Mouse (Mus musculus) neural tube, embryonic 11.5 days (tissue): ENCODE results near the gene Hlcs. TPM values are rescaled to one million over a fixed set of nuclear protein-coding genes. Genes with fewer than 3 reads are reported as not detected.

ENCODE experiments used
- ATAC-seq: fragments of 200-750 bp; cut with Nextera tagmentation; 2 replicates; pipeline ENCODE4 v1.8.0; 2017; ENCODE audit warnings: moderate number of reproducible peaks, mild to moderate bottlenecking, moderate TSS enrichment, moderate library complexity; ENCODE audit not compliant: insufficient read depth, low FRiP score, low TSS enrichment
- DNase-seq: peaks from one replicate; pipeline ENCODE4 v3.0.0-alpha.2; 2015; ENCODE audit warnings: low spot score
- H3K27ac ChIP-seq: fragments of 300-500 bp; sonication (generic); 2 replicates; pipeline ENCODE4 v1.5.1; 2014; ENCODE audit warnings: low read depth, mild to moderate bottlenecking, low read length
- H3K27me3 ChIP-seq: fragments of 300-500 bp; sonication (generic); 2 replicates; pipeline ENCODE4 v1.6.1; 2014; ENCODE audit warnings: mild to moderate bottlenecking, low read length, mixed read lengths; ENCODE audit not compliant: control insufficient read depth, insufficient read depth
- H3K36me3 ChIP-seq: fragments of 300-500 bp; sonication (generic); 2 replicates; pipeline ENCODE4 v1.6.1; 2014; ENCODE audit warnings: mild to moderate bottlenecking, low read length, moderate library complexity, mixed read lengths; ENCODE audit not compliant: control insufficient read depth, insufficient read depth
- H3K4me1 ChIP-seq: fragments of 300-500 bp; sonication (generic); 2 replicates; pipeline ENCODE4 v1.6.1; 2014; ENCODE audit warnings: low read length, mixed read lengths; ENCODE audit not compliant: control insufficient read depth, insufficient read depth
- H3K4me2 ChIP-seq: fragments of 300-500 bp; sonication (generic); 2 replicates; pipeline ENCODE4 v1.6.1; 2014; ENCODE audit warnings: low read depth, mild to moderate bottlenecking, moderate library complexity
- H3K4me3 ChIP-seq: fragments of 300-500 bp; sonication (generic); 2 replicates; pipeline ENCODE4 v1.5.1; 2014; ENCODE audit warnings: low read depth, low read length
- H3K9ac ChIP-seq: fragments of 300-500 bp; sonication (generic); 2 replicates; pipeline ENCODE4 v1.6.1; 2014; ENCODE audit warnings: mild to moderate bottlenecking, low read length
- H3K9me3 ChIP-seq: fragments of 300-500 bp; sonication (generic); 2 replicates; pipeline ENCODE4 v1.6.1; 2016; ENCODE audit warnings: low read length; ENCODE audit not compliant: control insufficient read depth
- WGBS: fragments of 180-500 bp; shearing (Covaris S2); extraction: QIAGEN DNeasy Blood & Tissue Kit; methylation state at CpG from one replicate; pipeline ENCODE4 v1.1.7; 2014; 5-methylcytosine and 5-hydroxymethylcytosine counted together
- polyA plus RNA-seq: library from polyadenylated mRNA; unstranded; fragments of >200 nt; fragmentation: Nextera tagmentation; extraction: Ambion mirVana; gene quantifications from 2 replicates; pipeline ENCODE4 v1.2.1, GENCODE M21; 2014

Gene Hlcs
- polyA plus RNA-seq, 1 experiment from 2014 or later, result 9.4 TPM

- no peaks in the 10 kb centered on the region for H3K9me3 ChIP-seq
- no peak overlapping the region for H3K27ac ChIP-seq
- H3K9ac ChIP-seq, result no peak overlapping the region
- 0 out of 2 replicates have a peak, but pooled peaks cover 5% of the 10 kb centered on the region for H3K4me1 ChIP-seq
- no peak overlapping the region for H3K4me3 ChIP-seq
- no peak for DNase-seq
- H3K27me3 ChIP-seq, result no peaks in the 10 kb centered on the region
- H3K4me2 ChIP-seq, result no peak overlapping the region
- no peaks in the 10 kb centered on the region for H3K36me3 ChIP-seq
- 86% methylated on average over 11 of the region's 11 CpGs for WGBS
- ATAC-seq, result no peak
Measured at GRCm38 (mm10) chr16:94163051-94163450, 150.3 kb downstream of the Hlcs start.

GRCm38 (mm10) chr16:94162000-94162399, 151.4 kb downstream of the Hlcs start:
- ATAC-seq, result no peak
- Histone ChIP-seq H3K27me3 (no peaks in the 10 kb centered on the region), H3K4me2 (no peak overlapping the region), H3K4me3 (no peak overlapping the region), H3K9ac (no peak overlapping the region), H3K27ac (no peak overlapping the region), H3K4me1 (0 out of 2 replicates have a peak, but pooled peaks cover 5% of the 10 kb centered on the region), H3K9me3 (no peaks in the 10 kb centered on the region), H3K36me3 (no peaks in the 10 kb centered on the region)
- DNase-seq, result no peak
- WGBS, result 45% methylated on average over 6 of the region's 6 CpGs

GRCm38 (mm10) chr16:94157819-94158218, 155.6 kb downstream of the Hlcs start:
- 72% methylated on average over 8 of the region's 8 CpGs for WGBS
- H3K4me1 ChIP-seq, result peaks cover 16% of the 10 kb centered on the region

GRCm38 (mm10) chr16:94155041-94155653, 158.2 kb downstream of the Hlcs start:
- Histone ChIP-seq H3K9ac (no peak overlapping the region), H3K9me3 (no peaks in the 10 kb centered on the region), H3K4me2 (no peak overlapping the region), H3K27ac (no peak overlapping the region), H3K4me3 (no peak overlapping the region), H3K27me3 (no peaks in the 10 kb centered on the region), H3K4me1 (peaks cover 14% of the 10 kb centered on the region), H3K36me3 (no peaks in the 10 kb centered on the region)
- DNase-seq (no peak), ATAC-seq (no peak)
- 26% methylated on average over 14 of the region's 14 CpGs for WGBS

More at GRCm38 (mm10) chr16:94157819-94158218, 155.6 kb downstream of the Hlcs start:
- H3K36me3 ChIP-seq, result no peaks in the 10 kb centered on the region
- H3K4me3 ChIP-seq, result no peak overlapping the region
- H3K9ac ChIP-seq, result no peak overlapping the region
- no peaks in the 10 kb centered on the region for H3K9me3 ChIP-seq
- H3K27me3 ChIP-seq, result no peaks in the 10 kb centered on the region
- no peak for ATAC-seq
- no peak overlapping the region for H3K27ac ChIP-seq
- no peak for DNase-seq
- H3K4me2 ChIP-seq, result no peak overlapping the region

GRCm38 (mm10) chr16:94150125-94151103, 163.0 kb downstream of the Hlcs start:
- Histone ChIP-seq H3K9ac (no peak overlapping the region), H3K27me3 (no peaks in the 10 kb centered on the region)
- WGBS, result 74% methylated on average over 15 of the region's 15 CpGs

GRCm38 (mm10) chr16:94148139-94148538, 165.2 kb downstream of the Hlcs start:
- Histone ChIP-seq H3K9me3 (no peaks in the 10 kb centered on the region), H3K4me2 (peak overlapping the region; percentile 5; the same call in 1 of the 2 replicates), H3K4me3 (no peak overlapping the region), H3K27ac (no peak overlapping the region), H3K9ac (no peak overlapping the region), H3K27me3 (no peaks in the 10 kb centered on the region), H3K36me3 (no peaks in the 10 kb centered on the region), H3K4me1 (peaks cover 9% of the 10 kb centered on the region)
- 48% methylated on average over 11 of the region's 11 CpGs for WGBS
- DNase-seq (no peak), ATAC-seq (no peak)

More at GRCm38 (mm10) chr16:94150125-94151103, 163.0 kb downstream of the Hlcs start:
- DNase-seq (no peak), ATAC-seq (no peak)
- Histone ChIP-seq H3K4me3 (no peak overlapping the region), H3K4me2 (no peak overlapping the region), H3K4me1 (peaks cover 10% of the 10 kb centered on the region), H3K9me3 (no peaks in the 10 kb centered on the region), H3K36me3 (no peaks in the 10 kb centered on the region), H3K27ac (no peak overlapping the region)

GRCm38 (mm10) chr16:94143325-94143724, 170.0 kb downstream of the Hlcs start:
- no peaks in the 10 kb centered on the region for H3K9me3 ChIP-seq
- peaks cover 9% of the 10 kb centered on the region for H3K4me1 ChIP-seq
- no peak overlapping the region for H3K4me3 ChIP-seq
- no peak overlapping the region for H3K4me2 ChIP-seq
- no peak overlapping the region for H3K27ac ChIP-seq
- ATAC-seq, result no peak
- H3K36me3 ChIP-seq, result no peaks in the 10 kb centered on the region
- no peak overlapping the region for H3K9ac ChIP-seq
- H3K27me3 ChIP-seq, result no peaks in the 10 kb centered on the region
- no peak for DNase-seq
- WGBS, result 24% methylated on average over 10 of the region's 10 CpGs

- WGBS, result 73% methylated on average over 10 of the region's 10 CpGs
- Histone ChIP-seq H3K27ac (no peak overlapping the region), H3K4me3 (no peak overlapping the region), H3K4me1 (peaks cover 6% of the 10 kb centered on the region), H3K36me3 (no peaks in the 10 kb centered on the region), H3K4me2 (no peak overlapping the region), H3K9me3 (no peaks in the 10 kb centered on the region), H3K9ac (no peak overlapping the region), H3K27me3 (no peaks in the 10 kb centered on the region)
- ATAC-seq (no peak), DNase-seq (no peak)
Measured at GRCm38 (mm10) chr16:94140746-94141145, 172.6 kb downstream of the Hlcs start.
